ENCODE assay signal across 15 mouse cellular contexts in the genomic region with DNA sequence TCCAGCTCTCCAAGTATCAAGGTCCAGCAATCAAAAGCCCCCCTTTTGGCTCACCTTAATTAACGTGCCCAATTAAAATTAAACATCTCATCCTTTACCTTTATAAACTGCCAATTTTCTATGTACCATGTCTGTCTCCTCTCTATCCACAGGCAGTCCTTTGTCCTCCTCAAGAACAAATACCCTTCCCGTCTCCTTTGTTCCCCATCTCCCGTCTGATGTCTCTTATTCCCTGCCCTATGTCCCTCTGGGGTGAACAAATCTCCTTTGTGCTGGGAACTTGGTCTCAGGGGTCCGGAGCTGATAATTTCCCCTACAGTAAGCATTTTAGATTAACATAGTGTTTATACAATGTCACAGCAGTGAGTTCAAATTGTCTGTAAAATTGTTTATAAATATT.
"Had no signal": no experiment of that assay in that cellular context is flagged by ENCODE, and none has a peak within 500 bp of the region (broad histone marks: within the 10 kb centered on the region; RNA-seq: fewer than 3 reads in every experiment).

No protein-coding gene starts in this region.

- H3K4me2 ChIP-seq: kidney, embryonic 15.5 days; liver, embryonic 11.5 days; liver, embryonic 15.5 days; midbrain, embryonic 12.5 days; neural tube, embryonic 13.5 days had no signal

- H3K9me3 ChIP-seq: kidney, embryonic 15.5 days; limb, embryonic 10.5 days; liver, embryonic 15.5 days; midbrain, embryonic 12.5 days; neural tube, embryonic 13.5 days had no signal

- H3K27me3 ChIP-seq: kidney, embryonic 15.5 days; liver, embryonic 15.5 days; midbrain, embryonic 12.5 days; neural tube, embryonic 13.5 days had no signal

- ATAC-seq: lung, postnatal 0 days had no signal

- H3K9ac ChIP-seq: kidney, embryonic 15.5 days; liver, embryonic 15.5 days; midbrain, embryonic 12.5 days; neural tube, embryonic 13.5 days had no signal

- H3K27ac ChIP-seq: kidney, embryonic 15.5 days; left cerebral cortex, adult 2 months; limb, embryonic 10.5 days; liver, embryonic 15.5 days; midbrain, embryonic 12.5 days; neural tube, embryonic 13.5 days had no signal

- H3K4me3 ChIP-seq: kidney, embryonic 15.5 days; left cerebral cortex, adult 2 months; limb, embryonic 10.5 days; liver, embryonic 15.5 days; midbrain, embryonic 12.5 days; neural tube, embryonic 13.5 days had no signal

- DNase-seq: kidney, adult 2 months; kidney, postnatal 14 days; lung, adult 2 months; lung, postnatal 36 days; right cerebral cortex, adult 18-20 months; right cerebral cortex, postnatal 25 days; thymus, postnatal 36 days had no signal

- H3K4me1 ChIP-seq: kidney, embryonic 15.5 days; limb, embryonic 10.5 days; liver, embryonic 15.5 days had no signal

- H3K36me3 ChIP-seq: kidney, embryonic 15.5 days; limb, embryonic 10.5 days; liver, embryonic 15.5 days; midbrain, embryonic 12.5 days; neural tube, embryonic 13.5 days had no signal
